Mouse (Mus musculus): ENCODE measurements around the gene Syngr1. TPM values are rescaled to one million over a fixed set of nuclear protein-coding genes. Genes with fewer than 3 reads are reported as not detected.

Syngr1 gene
- polyA plus RNA-seq, 1 experiment from 2014 or later, result 44.5 TPM

- no peak overlapping the region for H3K27ac ChIP-seq (replicated peaks in 1 of 2; ENCODE audit: control insufficient read depth in 1 of 2, insufficient read depth in 1 of 2, low read depth in 2 of 2, low read length in 2 of 2)
- no peak overlapping the region for H3K4me2 ChIP-seq (ENCODE audit: low read length)
- H3K4me1 ChIP-seq (ENCODE audit: control insufficient read depth in 2 of 2, insufficient read depth in 2 of 2, low read length in 2 of 2), result peaks cover 7 to 21% of the 10 kb centered on the region in 2 experiments; a peak in 3 of 4 replicates
- no peak overlapping the region for H3K4me3 ChIP-seq (ENCODE audit: control insufficient read depth in 1 of 2, insufficient read depth in 1 of 2, low read depth in 1 of 2, low read length in 2 of 2)
- H3K36me3 ChIP-seq (ENCODE audit: control insufficient read depth, insufficient read depth, low read length), result peaks cover 63% of the 10 kb centered on the region
- no peaks in the 10 kb centered on the region for H3K9me3 ChIP-seq (ENCODE audit: control insufficient read depth, low read length)
- no peaks in the 10 kb centered on the region for H3K27me3 ChIP-seq (ENCODE audit: control insufficient read depth, insufficient read depth, low read length)
- WGBS, result 74% methylated on average over 8 of the region's 8 CpGs
- H3K9ac ChIP-seq (ENCODE audit: low read length), result no peak overlapping the region
- ATAC-seq (ENCODE audit: insufficient number of reproducible peaks, insufficient read depth, low FRiP score, low read depth), result no peak
Measured at GRCm38 (mm10) chr15:80148565-80148964, 57.4 kb downstream of the Syngr1 start.

DNA sequence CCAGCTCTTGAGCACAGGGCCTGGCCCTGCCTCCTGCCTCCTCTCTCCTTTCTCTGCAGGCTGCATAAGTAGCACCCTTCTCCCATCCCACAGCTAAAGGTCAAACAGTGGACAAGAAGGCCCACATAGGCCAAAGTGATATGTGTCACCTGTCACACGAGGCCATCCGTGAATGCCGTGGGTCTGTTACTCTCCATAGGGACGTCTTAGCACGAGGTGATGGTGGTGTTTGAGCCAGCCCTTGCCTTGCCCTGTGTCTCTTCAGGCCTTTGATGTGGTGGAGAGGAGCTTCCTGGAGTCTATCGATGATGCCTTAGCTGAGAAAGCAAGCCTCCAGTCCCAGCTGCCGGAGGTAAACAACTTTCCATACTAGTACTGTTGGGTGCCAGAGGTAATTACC is 58.4 kb downstream of the Syngr1 start:
- no peak overlapping the region for H3K9ac ChIP-seq (ENCODE audit: low read length)

DNA sequence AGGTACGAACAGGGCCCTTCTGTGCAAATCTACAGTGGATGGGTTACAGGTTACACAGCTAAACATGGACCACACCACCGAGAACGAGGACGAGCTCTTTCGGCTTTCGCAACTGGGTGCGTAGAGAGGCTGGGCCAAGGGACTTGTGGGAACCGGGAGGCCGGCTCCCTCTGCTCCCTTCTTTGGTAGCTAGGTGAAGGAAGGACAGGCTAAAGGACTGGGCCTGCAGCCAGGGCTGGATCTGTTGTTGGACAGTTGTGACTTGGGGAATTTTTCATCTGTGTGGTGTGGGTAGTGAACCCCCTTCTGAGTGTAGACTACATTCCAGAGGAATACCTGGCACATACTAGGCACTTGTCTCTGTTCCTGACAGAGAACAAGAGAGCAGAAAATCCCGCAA is 61.5 kb downstream of the Syngr1 start:
- peaks cover 89% of the 10 kb centered on the region for H3K36me3 ChIP-seq (ENCODE audit: control insufficient read depth, insufficient read depth, low read length)
- H3K9me3 ChIP-seq (ENCODE audit: control insufficient read depth, low read length), result no peaks in the 10 kb centered on the region
- H3K4me3 ChIP-seq (ENCODE audit: control insufficient read depth in 1 of 2, insufficient read depth in 1 of 2, low read depth in 1 of 2, low read length in 2 of 2), result no peak overlapping the region
- H3K4me1 ChIP-seq (ENCODE audit: control insufficient read depth in 2 of 2, insufficient read depth in 2 of 2, low read length in 2 of 2), result peaks cover 2% of the 10 kb centered on the region in 2 experiments; a peak in 3 of 4 replicates
- WGBS, result 78% methylated on average over 10 of the region's 10 CpGs
- H3K4me2 ChIP-seq (ENCODE audit: low read length), result no peak overlapping the region
- no peak overlapping the region for H3K9ac ChIP-seq (ENCODE audit: low read length)
- no peaks in the 10 kb centered on the region for H3K27me3 ChIP-seq (ENCODE audit: control insufficient read depth, insufficient read depth, low read length)
- peak; percentile 19; the same call in 1 of the 2 replicates for ATAC-seq (ENCODE audit: insufficient number of reproducible peaks, insufficient read depth, low FRiP score, low read depth)
- peak overlapping the region; percentile 12 to 51; a peak in 2 of 4 replicates for H3K27ac ChIP-seq (replicated peaks in 1 of 2; ENCODE audit: control insufficient read depth in 1 of 2, insufficient read depth in 1 of 2, low read depth in 2 of 2, low read length in 2 of 2)

More for the DNA sequence above, 58.4 kb downstream of the Syngr1 start:
- WGBS, result 87% methylated on average over 7 of the region's 7 CpGs
- H3K4me1 ChIP-seq (ENCODE audit: control insufficient read depth in 2 of 2, insufficient read depth in 2 of 2, low read length in 2 of 2), result peaks cover 7 to 21% of the 10 kb centered on the region in 2 experiments; a peak in 3 of 4 replicates
- no peaks in the 10 kb centered on the region for H3K9me3 ChIP-seq (ENCODE audit: control insufficient read depth, low read length)
- H3K4me2 ChIP-seq (ENCODE audit: low read length), result no peak overlapping the region
- H3K36me3 ChIP-seq (ENCODE audit: control insufficient read depth, insufficient read depth, low read length), result peaks cover 63% of the 10 kb centered on the region
- H3K27me3 ChIP-seq (ENCODE audit: control insufficient read depth, insufficient read depth, low read length), result no peaks in the 10 kb centered on the region
- ATAC-seq (ENCODE audit: insufficient number of reproducible peaks, insufficient read depth, low FRiP score, low read depth), result no peak
- H3K4me3 ChIP-seq (ENCODE audit: control insufficient read depth in 1 of 2, insufficient read depth in 1 of 2, low read depth in 1 of 2, low read length in 2 of 2), result no peak overlapping the region
- no peak overlapping the region for H3K27ac ChIP-seq (replicated peaks in 1 of 2; ENCODE audit: control insufficient read depth in 1 of 2, insufficient read depth in 1 of 2, low read depth in 2 of 2, low read length in 2 of 2)

GRCm38 (mm10) chr15:80153757-80154156 is 62.6 kb downstream of the Syngr1 start:
- peaks cover 0 to 2% of the 10 kb centered on the region in 2 experiments; a peak in 1 of 4 replicates for H3K4me1 ChIP-seq (ENCODE audit: control insufficient read depth in 2 of 2, insufficient read depth in 2 of 2, low read length in 2 of 2)
- H3K4me3 ChIP-seq (ENCODE audit: control insufficient read depth in 1 of 2, insufficient read depth in 1 of 2, low read depth in 1 of 2, low read length in 2 of 2), result no peak overlapping the region
- no peak overlapping the region for H3K4me2 ChIP-seq (ENCODE audit: low read length)
- H3K27me3 ChIP-seq (ENCODE audit: control insufficient read depth, insufficient read depth, low read length), result no peaks in the 10 kb centered on the region
- 75% methylated on average over 11 of the region's 11 CpGs for WGBS
- no peak overlapping the region for H3K9ac ChIP-seq (ENCODE audit: low read length)
- no peaks in the 10 kb centered on the region for H3K9me3 ChIP-seq (ENCODE audit: control insufficient read depth, low read length)
- peaks cover 96% of the 10 kb centered on the region for H3K36me3 ChIP-seq (ENCODE audit: control insufficient read depth, insufficient read depth, low read length)
- ATAC-seq (ENCODE audit: insufficient number of reproducible peaks, insufficient read depth, low FRiP score, low read depth), result no peak
- no peak overlapping the region for H3K27ac ChIP-seq (replicated peaks in 1 of 2; ENCODE audit: control insufficient read depth in 1 of 2, insufficient read depth in 1 of 2, low read depth in 2 of 2, low read length in 2 of 2)

GRCm38 (mm10) chr15:80155707-80156106 is 64.6 kb downstream of the Syngr1 start:
- 94% methylated on average over 8 of the region's 8 CpGs for WGBS
- Histone ChIP-seq H3K36me3 (ENCODE audit: control insufficient read depth, insufficient read depth, low read length) (peaks cover 97% of the 10 kb centered on the region), H3K4me3 (ENCODE audit: control insufficient read depth in 1 of 2, insufficient read depth in 1 of 2, low read depth in 1 of 2, low read length in 2 of 2) (no peak overlapping the region), H3K27ac (replicated peaks in 1 of 2; ENCODE audit: control insufficient read depth in 1 of 2, insufficient read depth in 1 of 2, low read depth in 2 of 2, low read length in 2 of 2) (no peak overlapping the region), H3K4me2 (ENCODE audit: low read length) (no peak overlapping the region), H3K9ac (ENCODE audit: low read length) (no peak overlapping the region), H3K4me1 (ENCODE audit: control insufficient read depth in 2 of 2, insufficient read depth in 2 of 2, low read length in 2 of 2) (peaks cover 5 to 8% of the 10 kb centered on the region in 2 experiments; a peak in 2 of 4 replicates), H3K9me3 (ENCODE audit: control insufficient read depth, low read length) (no peaks in the 10 kb centered on the region), H3K27me3 (ENCODE audit: control insufficient read depth, insufficient read depth, low read length) (no peaks in the 10 kb centered on the region)
- no peak for ATAC-seq (ENCODE audit: insufficient number of reproducible peaks, insufficient read depth, low FRiP score, low read depth)

DNA sequence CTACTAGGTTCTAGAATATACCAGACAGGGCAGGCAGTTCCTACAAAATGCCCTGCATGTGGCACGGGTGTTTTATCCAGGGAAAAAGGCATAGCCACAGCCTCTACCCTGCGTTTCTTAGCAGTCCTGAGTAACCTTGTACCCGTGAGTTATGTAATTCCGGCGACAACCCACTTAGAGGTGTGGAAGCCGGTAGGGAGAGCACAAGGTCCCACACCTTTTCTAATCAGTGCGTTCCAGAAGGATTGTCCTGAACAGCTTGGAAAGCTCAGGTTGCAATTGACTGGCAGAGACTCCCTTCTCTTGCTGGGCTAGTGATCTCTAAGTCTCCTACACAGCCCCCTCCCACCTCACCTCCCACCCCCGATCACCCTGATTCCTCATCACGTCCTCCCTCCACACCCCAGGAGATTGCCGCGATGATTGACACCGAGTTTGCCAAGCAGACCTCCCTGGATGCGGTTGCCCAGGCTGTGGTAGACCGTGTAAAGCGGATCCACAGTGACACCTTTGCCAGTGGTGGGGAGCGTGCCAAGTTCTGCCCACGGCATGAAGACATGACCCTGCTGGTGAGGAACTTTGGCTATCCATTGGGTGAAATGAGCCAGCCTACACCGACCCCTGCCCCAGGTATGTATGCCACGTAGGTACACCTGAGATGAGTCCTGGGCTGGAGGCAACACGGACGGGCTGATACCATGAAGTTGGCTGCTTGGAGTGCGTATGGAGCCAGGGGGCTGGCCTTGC is 66.2 kb downstream of the Syngr1 start:
- no peak overlapping the region for H3K9ac ChIP-seq (ENCODE audit: low read length)
- no peaks in the 10 kb centered on the region for H3K27me3 ChIP-seq (ENCODE audit: control insufficient read depth, insufficient read depth, low read length)
- no peak overlapping the region for H3K4me2 ChIP-seq (ENCODE audit: low read length)
- H3K36me3 ChIP-seq (ENCODE audit: control insufficient read depth, insufficient read depth, low read length), result peaks cover 99% of the 10 kb centered on the region
- WGBS, result 86% methylated on average over 22 of the region's 22 CpGs
- H3K4me1 ChIP-seq (ENCODE audit: control insufficient read depth in 2 of 2, insufficient read depth in 2 of 2, low read length in 2 of 2), result peaks cover 4 to 8% of the 10 kb centered on the region in 2 experiments; a peak in 2 of 4 replicates
- ATAC-seq (ENCODE audit: insufficient number of reproducible peaks, insufficient read depth, low FRiP score, low read depth), result no peak
- H3K4me3 ChIP-seq (ENCODE audit: control insufficient read depth in 1 of 2, insufficient read depth in 1 of 2, low read depth in 1 of 2, low read length in 2 of 2), result no peak overlapping the region
- no peak overlapping the region for H3K27ac ChIP-seq (replicated peaks in 1 of 2; ENCODE audit: control insufficient read depth in 1 of 2, insufficient read depth in 1 of 2, low read depth in 2 of 2, low read length in 2 of 2)
- no peaks in the 10 kb centered on the region for H3K9me3 ChIP-seq (ENCODE audit: control insufficient read depth, low read length)

- Histone ChIP-seq H3K9ac (ENCODE audit: low read length) (no peak overlapping the region), H3K36me3 (ENCODE audit: control insufficient read depth, insufficient read depth, low read length) (peaks cover 99% of the 10 kb centered on the region), H3K9me3 (ENCODE audit: control insufficient read depth, low read length) (no peaks in the 10 kb centered on the region), H3K27me3 (ENCODE audit: control insufficient read depth, insufficient read depth, low read length) (no peaks in the 10 kb centered on the region), H3K4me2 (ENCODE audit: low read length) (no peak overlapping the region), H3K4me3 (ENCODE audit: control insufficient read depth in 1 of 2, insufficient read depth in 1 of 2, low read depth in 1 of 2, low read length in 2 of 2) (no peak overlapping the region), H3K27ac (replicated peaks in 1 of 2; ENCODE audit: control insufficient read depth in 1 of 2, insufficient read depth in 1 of 2, low read depth in 2 of 2, low read length in 2 of 2) (no peak overlapping the region), H3K4me1 (ENCODE audit: control insufficient read depth in 2 of 2, insufficient read depth in 2 of 2, low read length in 2 of 2) (peaks cover 3 to 8% of the 10 kb centered on the region in 2 experiments; a peak in 2 of 4 replicates)
- ATAC-seq (ENCODE audit: insufficient number of reproducible peaks, insufficient read depth, low FRiP score, low read depth), result no peak
- WGBS, result 65% methylated on average over 5 of the region's 5 CpGs
Measured at GRCm38 (mm10) chr15:80158001-80158706, 67.0 kb downstream of the Syngr1 start.

Measured in heart, embryonic 14.5 days (tissue).